Mouse (Mus musculus) megakaryocyte, embryonic 14.5 days (primary cell): ENCODE data around the gene Mtss1l.

Experiments used
- FLI1 ChIP-seq: IDR thresholded peaks from 2 replicates; pipeline ENCODE4 v1.6.1; 2012; ENCODE audit warnings: low read length, inconsistent platforms, mixed read lengths
- GATA1 ChIP-seq: IDR thresholded peaks from 3 replicates; pipeline ENCODE4 v1.6.1; 2012; ENCODE audit warnings: mixed read lengths, low read length, inconsistent platforms, borderline replicate concordance

- TF ChIP-seq GATA1 (no peak), FLI1 (no peak)
Measured at GRCm38 (mm10) chr8:110726893-110727292, 5.6 kb downstream of the Mtss1l start.
